Mouse (Mus musculus): ENCODE data around the gene Gjb4.

DNA sequence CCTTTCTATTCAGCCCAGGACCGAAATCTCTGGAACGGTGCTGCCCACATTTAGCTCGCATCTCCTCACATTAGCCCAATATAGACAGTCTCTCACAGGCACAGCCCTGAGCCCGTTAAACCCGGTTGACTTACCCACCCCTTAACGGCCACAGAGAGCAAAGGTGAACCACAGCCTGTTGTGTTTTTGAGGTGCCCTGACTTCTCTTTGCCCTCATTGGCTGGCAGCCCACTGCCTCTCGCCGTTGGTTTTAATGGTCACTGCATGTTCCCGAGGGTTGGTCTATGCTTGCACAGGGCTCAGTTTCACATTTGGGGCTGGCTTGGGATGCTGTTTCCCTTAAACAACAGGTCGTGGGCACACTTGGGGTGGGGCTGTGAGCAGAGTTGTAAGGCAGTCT is 29.6 kb downstream of the Gjb4 start:
- TF ChIP-seq POLR2A (IDR thresholded peaks at IDR 0.05; ENCODE audit: insufficient read depth, low read depth, low read length) (no peak), CTCF (IDR thresholded peaks at IDR 0.05; ENCODE audit: insufficient read depth, low read depth, low read length) (no peak)
